Mouse (Mus musculus) midbrain, embryonic 11.5 days (tissue): ENCODE measurements around the gene Tmed4. TPM values are rescaled to one million over a fixed set of nuclear protein-coding genes. Genes with fewer than 3 reads are reported as not detected.

ENCODE experiments used
- ATAC-seq: fragments of 200-750 bp; cut with Nextera tagmentation; 2 replicates; pipeline ENCODE4 v1.8.0; 2017; ENCODE audit warnings: moderate TSS enrichment, moderate library complexity; ENCODE audit not compliant: low FRiP score
- DNase-seq: peaks from one replicate; pipeline ENCODE4 v3.0.0; 2015; ENCODE audit warnings: low spot score; ENCODE audit errors: missing footprints
- H3K27ac ChIP-seq: fragments of 300-500 bp; sonication (generic); 2 replicates; pipeline ENCODE4 v1.5.1; 2014; ENCODE audit warnings: low read depth, low read length
- H3K27me3 ChIP-seq: fragments of 300-500 bp; sonication (generic); 2 replicates; pipeline ENCODE4 v1.6.1; 2014; ENCODE audit warnings: mild to moderate bottlenecking, low read length, moderate library complexity, mixed read lengths; ENCODE audit not compliant: control insufficient read depth, insufficient read depth
- H3K36me3 ChIP-seq: fragments of 300-500 bp; sonication (generic); 2 replicates; pipeline ENCODE4 v1.6.1; 2014; ENCODE audit warnings: mild to moderate bottlenecking, low read length, moderate library complexity, mixed read lengths; ENCODE audit not compliant: control insufficient read depth, insufficient read depth
- H3K4me1 ChIP-seq: fragments of 300-500 bp; sonication (generic); 2 replicates; pipeline ENCODE4 v1.6.1; 2014; ENCODE audit warnings: low read length; ENCODE audit not compliant: control insufficient read depth, insufficient read depth
- H3K4me2 ChIP-seq: fragments of 300-500 bp; sonication (generic); 2 replicates; pipeline ENCODE4 v1.6.1; 2014; ENCODE audit warnings: mild to moderate bottlenecking, moderate library complexity
- H3K4me3 ChIP-seq: fragments of 300-500 bp; sonication (generic); 2 replicates; pipeline ENCODE4 v1.5.1; 2014; ENCODE audit warnings: low read depth, low read length
- H3K9ac ChIP-seq: fragments of 300-500 bp; sonication (generic); 2 replicates; pipeline ENCODE4 v1.6.1; 2014; ENCODE audit warnings: low read length
- H3K9me3 ChIP-seq: fragments of 300-500 bp; sonication (generic); 2 replicates; pipeline ENCODE4 v1.6.1; 2016; ENCODE audit warnings: low read length; ENCODE audit not compliant: control insufficient read depth
- WGBS: fragments of 180-500 bp; shearing (Covaris S2); extraction: QIAGEN DNeasy Blood & Tissue Kit; methylation state at CpG from one replicate; pipeline ENCODE4 v1.1.7; 2014; 5-methylcytosine and 5-hydroxymethylcytosine counted together
- polyA plus RNA-seq: library from polyadenylated mRNA; unstranded; fragments of >200 nt; fragmentation: Nextera tagmentation; extraction: Ambion mirVana; gene quantifications from 2 replicates; pipeline ENCODE4 v1.2.1, GENCODE M21; 2014

Gene Tmed4
- polyA plus RNA-seq, 1 experiment from 2014 or later, result 148 TPM

DNA sequence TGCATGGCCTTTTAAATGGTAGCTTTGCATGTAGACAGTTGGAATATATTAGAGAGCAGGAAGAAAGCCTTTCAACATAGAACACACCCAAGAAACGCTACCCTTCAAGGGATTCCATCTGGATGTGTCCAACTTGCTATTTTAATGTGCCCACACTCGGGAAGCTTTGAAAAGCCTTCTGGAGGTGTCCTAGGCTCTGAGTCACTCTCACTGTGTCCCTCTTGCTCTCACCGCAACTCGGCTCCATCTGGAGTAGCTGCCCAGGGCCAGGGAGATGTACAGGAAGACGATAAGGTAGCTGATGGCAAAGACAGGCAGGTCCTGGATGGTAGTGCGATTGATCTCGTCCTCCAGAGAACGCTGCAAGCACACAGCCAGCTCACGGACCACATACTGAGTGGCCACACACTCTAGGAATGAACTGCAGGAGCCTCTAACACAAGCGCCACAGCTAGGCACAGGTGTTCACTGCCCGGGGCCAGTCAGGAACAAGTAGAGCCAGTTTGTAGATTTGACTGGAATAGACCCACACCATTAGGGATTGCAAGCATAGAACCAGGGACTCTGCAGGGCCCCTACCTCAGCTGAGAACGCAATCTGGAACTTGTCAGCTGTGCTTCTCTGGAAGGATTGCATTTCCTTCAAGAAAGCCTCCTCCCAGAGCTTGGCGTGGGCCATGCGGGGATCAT, 50.0 kb downstream of the Tmed4 start:
- DNase-seq (no peak), ATAC-seq (no peak)
- Histone ChIP-seq H3K4me2 (no peak overlapping the region), H3K27me3 (no peaks in the 10 kb centered on the region), H3K36me3 (no peaks in the 10 kb centered on the region), H3K4me1 (no peaks in the 10 kb centered on the region), H3K4me3 (no peak overlapping the region), H3K27ac (no peak overlapping the region), H3K9ac (no peak overlapping the region), H3K9me3 (no peaks in the 10 kb centered on the region)
- 80% methylated on average over 14 of the region's 14 CpGs for WGBS

DNA sequence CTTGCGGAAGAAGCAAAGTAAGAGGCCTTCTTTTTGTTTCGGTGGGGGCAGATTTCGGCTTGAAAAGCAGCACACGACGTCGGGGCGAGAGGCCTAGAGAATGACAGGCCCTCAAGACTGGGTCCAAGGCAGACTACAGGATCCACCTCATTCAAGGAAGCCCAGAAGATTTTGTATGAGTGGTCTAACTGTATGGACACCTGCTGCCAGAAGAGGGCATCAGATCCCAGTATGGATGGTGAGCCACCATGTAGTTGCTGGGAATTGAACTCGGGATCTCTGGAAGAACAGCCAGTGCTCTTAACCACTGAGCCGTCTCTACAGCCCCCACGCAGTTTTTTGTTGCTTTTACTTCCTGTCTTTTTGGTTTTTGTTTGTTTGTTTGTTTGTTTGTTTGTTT, 52.5 kb downstream of the Tmed4 start:
- Histone ChIP-seq H3K36me3 (no peaks in the 10 kb centered on the region), H3K27ac (no peak overlapping the region), H3K9ac (no peak overlapping the region), H3K4me3 (no peak overlapping the region), H3K27me3 (no peaks in the 10 kb centered on the region), H3K4me1 (no peaks in the 10 kb centered on the region), H3K9me3 (no peaks in the 10 kb centered on the region), H3K4me2 (no peak overlapping the region)
- DNase-seq, result no peak
- WGBS, result 93% methylated on average over 10 of the region's 10 CpGs
- no peak for ATAC-seq

Other genes starting within 250 kb of the Tmed4 start
- 2.4 and 2.5 TPM in 2 replicates for gene Camk2b, start 208.5 kb downstream of the Tmed4 start, polyA plus RNA-seq
- gene A730071L15Rik, start 74.8 kb downstream of the Tmed4 start, polyA plus RNA-seq, result 0.41 and 0.57 TPM in 2 replicates
- gene Nudcd3, start 74.5 kb downstream of the Tmed4 start, polyA plus RNA-seq, result 41.4 and 46.8 TPM in 2 replicates
- gene Npc1l1, start 44.7 kb downstream of the Tmed4 start, polyA plus RNA-seq, result not detected in 2 replicates
- 98.8 and 104 TPM in 2 replicates for gene Ddx56, start 7.1 kb downstream of the Tmed4 start, polyA plus RNA-seq
- gene Ogdh, start 16.8 kb upstream of the Tmed4 start, polyA plus RNA-seq, result 80.4 and 81.3 TPM in 2 replicates
- 13.3 and 16.4 TPM in 2 replicates for gene Zmiz2, start 114.2 kb upstream of the Tmed4 start, polyA plus RNA-seq
- gene Ppia, start 140.6 kb upstream of the Tmed4 start, polyA plus RNA-seq, result 5,393 and 5,428 TPM in 2 replicates
- 966 and 1,015 TPM in 2 replicates for gene H2afv, start 169.6 kb upstream of the Tmed4 start, polyA plus RNA-seq
- gene Purb, start 201.0 kb upstream of the Tmed4 start, polyA plus RNA-seq, result 12.8 and 13.7 TPM in 2 replicates
- gene Myo1g, start 246.1 kb upstream of the Tmed4 start, polyA plus RNA-seq, result 0.46 and 0.92 TPM in 2 replicates